Comparison of ENCODE assay signal across 11 mouse cellular contexts in the genomic region with DNA sequence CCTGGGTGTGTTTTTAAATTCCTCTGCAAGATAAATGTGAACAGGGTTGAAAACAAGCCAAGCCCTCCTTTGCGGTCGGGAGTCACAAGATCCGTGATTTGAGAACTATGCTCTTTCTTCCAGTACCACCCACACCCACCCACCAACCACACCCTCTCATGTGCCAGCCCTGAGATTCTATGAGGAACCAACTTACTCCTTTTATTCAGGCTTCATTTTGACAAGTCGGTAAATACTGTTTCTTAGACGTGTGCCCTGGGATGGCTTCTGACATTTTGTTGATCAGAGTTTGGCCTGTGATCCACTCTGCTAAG.
DNase-seq lines count a peak whose midpoint lies in the region; ATAC-seq and TF ChIP-seq lines count a peak whose summit lies in the region.
"Had no signal": no experiment of that assay in that cellular context is flagged by ENCODE, and none has a peak within 500 bp of the region (broad histone marks: within the 10 kb centered on the region; RNA-seq: fewer than 3 reads in every experiment).

No protein-coding gene starts in this region.

- peak overlapping the region; percentile 0; the same call in 1 of the 2 replicates for H3K27ac ChIP-seq in kidney, embryonic 16.5 days (ENCODE audit: low read length)
- H3K27ac ChIP-seq in bone marrow, adult 2 months (ENCODE audit: control insufficient read depth, insufficient read depth, low read depth, low read length, poor library complexity), result peak overlapping the region; percentile 49; the same call in 1 of the 2 replicates
- H3K27ac ChIP-seq in lung, embryonic 14.5 days (ENCODE audit: low read depth), result no peak overlapping the region
- H3K27ac ChIP-seq: forebrain, embryonic 12.5 days; kidney, postnatal 0 days had no signal

- H3K36me3 ChIP-seq in kidney, embryonic 16.5 days (ENCODE audit: insufficient read depth, low read length), result no peaks in the 10 kb centered on the region
- no peaks in the 10 kb centered on the region for H3K36me3 ChIP-seq in lung, embryonic 14.5 days (ENCODE audit: insufficient read depth)
- H3K36me3 ChIP-seq: forebrain, embryonic 12.5 days had no signal

- 55% methylated on average over 5 of the region's 5 CpGs for WGBS in kidney, embryonic 16.5 days
- 42% methylated on average over 5 of the region's 5 CpGs for WGBS in bone marrow, adult 2 months
- 25% methylated on average over 5 of the region's 5 CpGs for WGBS in lung, embryonic 14.5 days

- TF ChIP-seq POLR2A in bone marrow, adult 2 months (IDR thresholded peaks at IDR 0.05; ENCODE audit: borderline replicate concordance, control insufficient read depth, low read depth, low read length), result no peak

- no peaks in the 10 kb centered on the region for H3K27me3 ChIP-seq in kidney, embryonic 16.5 days (ENCODE audit: insufficient read depth, low read length)
- H3K27me3 ChIP-seq in lung, embryonic 14.5 days (ENCODE audit: insufficient read depth, low read length), result no peaks in the 10 kb centered on the region

- no peak overlapping the region for H3K4me3 ChIP-seq in kidney, embryonic 16.5 days (ENCODE audit: low read length)
- no peak overlapping the region for H3K4me3 ChIP-seq in bone marrow, adult 2 months (replicated peaks; ENCODE audit: control insufficient read depth, low read depth, low read length)
- no peak overlapping the region for H3K4me3 ChIP-seq in lung, embryonic 14.5 days (ENCODE audit: low read depth, low read length)
- H3K4me3 ChIP-seq: forebrain, embryonic 12.5 days had no signal

- no peak for ATAC-seq in kidney, embryonic 16.5 days (ENCODE audit: low FRiP score, low TSS enrichment)
- no peak for ATAC-seq in lung, embryonic 14.5 days (ENCODE audit: insufficient read depth)

- peaks cover 43% of the 10 kb centered on the region for H3K4me1 ChIP-seq in kidney, embryonic 16.5 days (ENCODE audit: insufficient read depth, low read length)
- H3K4me1 ChIP-seq in bone marrow, adult 2 months (ENCODE audit: control insufficient read depth, insufficient read depth, low read length), result no peaks in the 10 kb centered on the region
- H3K4me1 ChIP-seq in lung, embryonic 14.5 days (ENCODE audit: insufficient read depth), result peaks cover 26% of the 10 kb centered on the region

- TF ChIP-seq CTCF in bone marrow, adult 2 months (IDR thresholded peaks at IDR 0.05; ENCODE audit: control insufficient read depth, insufficient read depth, low read length), result no peak
- no peak for TF ChIP-seq CTCF in lung, embryonic 14.5 days (IDR thresholded peaks at IDR 0.05; ENCODE audit: low read depth)

- H3K9me3 ChIP-seq in kidney, embryonic 16.5 days (ENCODE audit: low read length), result no peaks in the 10 kb centered on the region
- H3K9me3 ChIP-seq in lung, embryonic 14.5 days (ENCODE audit: low read depth, low read length), result no peaks in the 10 kb centered on the region
- H3K9me3 ChIP-seq: forebrain, embryonic 12.5 days had no signal

- DNase-seq in kidney, postnatal 25 days, result no peak
- peak; percentile 11 for DNase-seq in lung, embryonic 14.5 days
- peak; percentile 6 for DNase-seq in skeletal muscle tissue, adult 2 months (ENCODE audit: low read depth, low spot score)
- no peak for DNase-seq in thymus, postnatal 10 days (ENCODE audit: low spot score in 2 of 2)
- DNase-seq in Muller cell, postnatal 12 days (ENCODE audit: inconsistent ontology term), result no peak
- DNase-seq in cerebellum, adult 18-20 months, result no peak
- DNase-seq: thymus, postnatal 14 days had no signal

- no peak overlapping the region for H3K4me2 ChIP-seq in kidney, embryonic 16.5 days (replicated peaks; ENCODE audit: low read depth, low read length)
- H3K4me2 ChIP-seq in lung, embryonic 14.5 days, result no peak overlapping the region
- H3K4me2 ChIP-seq: forebrain, embryonic 12.5 days had no signal

- no peak overlapping the region for H3K9ac ChIP-seq in kidney, embryonic 16.5 days (replicated peaks; ENCODE audit: low read length)
- H3K9ac ChIP-seq in lung, embryonic 14.5 days, result no peak overlapping the region
- H3K9ac ChIP-seq: forebrain, embryonic 12.5 days had no signal

Comparison
In these comparisons a context has a peak if more than half of its experiments do, and no peak if none do; other contexts are left out.
1. DNase-seq: peak in lung, embryonic 14.5 days (single experiment) and skeletal muscle tissue, adult 2 months (single experiment); none in kidney, postnatal 25 days (0 of 2), thymus, postnatal 10 days (0 of 2), Muller cell, postnatal 12 days (single experiment) and cerebellum, adult 18-20 months (0 of 2).